Mouse (Mus musculus): ENCODE results near the gene Rbfox2.

Rbfox2 gene

GRCm38 (mm10) chr15:77152336-77153087, 154.3 kb downstream of the Rbfox2 start:
- no peak for DNase-seq (ENCODE audit: extremely low read depth, insufficient read length, low spot score)

- DNase-seq (ENCODE audit: extremely low read depth, insufficient read length, low spot score): no peak
Measured at GRCm38 (mm10) chr15:77151816-77152215, 155.0 kb downstream of the Rbfox2 start.

DNA sequence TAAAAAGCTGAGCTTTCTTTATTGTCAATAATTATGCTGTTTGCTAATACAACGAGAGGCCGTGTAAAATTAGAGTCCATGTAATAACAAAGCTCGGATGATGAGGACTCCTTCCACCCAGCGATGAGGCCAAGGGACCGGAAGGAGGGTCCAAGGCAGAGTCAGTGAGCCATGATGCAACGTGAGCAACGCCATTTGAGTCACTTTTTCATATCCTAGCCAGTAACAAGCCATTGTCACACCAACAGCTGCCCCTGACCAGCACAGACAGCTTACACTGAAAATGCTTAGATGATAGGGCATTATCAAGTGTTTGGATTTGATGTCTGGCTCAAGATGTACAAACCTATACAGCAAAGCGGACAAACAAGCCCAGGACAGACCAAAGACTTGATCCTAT, 155.6 kb downstream of the Rbfox2 start:
- peak; percentile 33 for DNase-seq (ENCODE audit: extremely low read depth, insufficient read length, low spot score)

DNA sequence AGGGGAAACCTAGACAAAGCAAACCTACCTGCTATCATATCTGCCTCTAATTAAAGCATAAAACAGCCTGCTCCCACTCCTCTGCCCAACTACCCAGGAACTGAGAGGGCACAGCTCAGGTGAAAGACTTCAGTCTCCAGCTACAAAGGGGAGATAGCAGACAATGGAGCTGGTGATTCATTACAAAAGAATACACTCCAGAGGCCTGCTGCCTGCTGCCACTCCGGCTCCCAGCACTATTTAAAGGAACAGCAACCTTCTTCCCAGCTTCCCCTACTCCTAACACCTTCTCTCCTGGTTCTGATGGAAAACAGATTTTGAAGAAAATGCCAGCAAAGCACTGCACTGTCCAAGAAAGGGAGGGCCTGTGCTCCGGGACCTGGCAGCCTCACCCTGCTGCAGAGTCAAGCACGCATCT, 156.4 kb downstream of the Rbfox2 start:
- peak; percentile 49 for DNase-seq (ENCODE audit: extremely low read depth, insufficient read length, low spot score)

DNA sequence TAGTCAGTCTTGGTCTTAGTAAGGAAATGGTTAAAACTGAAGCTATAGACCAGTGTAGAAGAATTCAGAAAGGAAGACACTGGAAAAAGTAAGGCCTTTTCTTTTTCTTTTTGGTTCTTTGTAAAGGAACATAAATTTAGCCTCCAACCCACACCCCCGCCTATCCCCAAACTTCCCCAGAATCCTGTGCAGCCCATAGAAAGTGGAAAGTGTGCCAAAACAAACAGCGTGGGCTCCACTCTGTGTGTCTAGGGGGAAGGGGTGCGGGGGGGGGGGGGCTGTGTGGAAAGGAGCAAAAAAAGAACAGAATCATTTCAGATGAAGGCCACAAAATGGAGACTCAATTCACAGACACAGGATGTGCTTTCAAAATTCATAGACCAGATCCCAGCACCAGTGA, 156.8 kb downstream of the Rbfox2 start:
- DNase-seq (ENCODE audit: extremely low read depth, insufficient read length, low spot score): no peak

GRCm38 (mm10) chr15:77149551-77149950, 157.3 kb downstream of the Rbfox2 start:
- no peak for DNase-seq (ENCODE audit: extremely low read depth, insufficient read length, low spot score)

- no peak for DNase-seq (ENCODE audit: extremely low read depth, insufficient read length, low spot score)
Measured at GRCm38 (mm10) chr15:77146942-77147341, 159.9 kb downstream of the Rbfox2 start.

- DNase-seq (ENCODE audit: extremely low read depth, insufficient read length, low spot score): no peak
Measured at GRCm38 (mm10) chr15:77144960-77145359, 161.8 kb downstream of the Rbfox2 start.

DNA sequence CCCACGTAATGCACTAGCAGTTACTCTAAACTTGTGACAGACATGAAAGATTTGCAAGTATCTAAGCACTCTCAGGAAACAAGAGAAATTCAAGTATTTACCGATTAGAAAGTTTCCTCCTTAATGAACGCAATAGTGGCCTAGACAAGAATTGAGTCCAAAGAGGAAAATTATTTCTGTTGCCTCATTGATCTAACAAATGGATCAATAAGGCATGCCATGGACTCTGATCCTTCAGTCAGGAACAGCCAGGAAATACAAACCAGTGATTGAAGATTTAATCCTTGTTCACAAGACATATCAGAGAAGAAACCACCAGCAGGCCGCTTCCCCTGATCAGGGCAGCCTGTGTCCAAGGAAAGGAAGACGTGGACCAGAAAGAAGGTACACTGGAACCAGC, 164.0 kb downstream of the Rbfox2 start:
- no peak for DNase-seq (ENCODE audit: extremely low read depth, insufficient read length, low spot score)

- DNase-seq (ENCODE audit: extremely low read depth, insufficient read length, low spot score): no peak
Measured at GRCm38 (mm10) chr15:77142352-77142751, 164.5 kb downstream of the Rbfox2 start.

- DNase-seq (ENCODE audit: extremely low read depth, insufficient read length, low spot score): no peak
Measured at GRCm38 (mm10) chr15:77141711-77142110, 165.1 kb downstream of the Rbfox2 start.

DNA sequence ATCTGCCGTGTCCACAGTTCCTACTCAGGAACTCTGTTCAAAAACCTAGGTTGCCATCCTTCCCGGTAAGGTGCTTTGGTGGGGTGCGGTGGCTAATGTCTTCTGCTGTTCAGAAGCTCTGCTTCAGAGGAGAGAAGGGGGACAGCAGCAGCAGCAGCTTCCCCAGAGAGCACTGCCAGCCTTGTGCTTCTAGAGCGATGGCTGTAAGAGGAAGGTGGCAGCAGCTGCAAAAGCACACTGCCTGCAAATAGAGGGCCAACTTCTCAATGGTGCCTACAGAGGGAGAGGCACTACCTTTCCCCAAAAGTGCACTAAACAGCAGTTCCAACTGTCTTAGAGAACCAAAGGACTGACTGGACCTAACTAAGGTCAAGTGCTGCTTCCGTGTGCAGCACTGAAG, 168.5 kb downstream of the Rbfox2 start:
- DNase-seq (ENCODE audit: extremely low read depth, insufficient read length, low spot score): no peak

GRCm38 (mm10) chr15:77134483-77134882, 172.3 kb downstream of the Rbfox2 start:
- no peak for DNase-seq (ENCODE audit: extremely low read depth, insufficient read length, low spot score)

DNA sequence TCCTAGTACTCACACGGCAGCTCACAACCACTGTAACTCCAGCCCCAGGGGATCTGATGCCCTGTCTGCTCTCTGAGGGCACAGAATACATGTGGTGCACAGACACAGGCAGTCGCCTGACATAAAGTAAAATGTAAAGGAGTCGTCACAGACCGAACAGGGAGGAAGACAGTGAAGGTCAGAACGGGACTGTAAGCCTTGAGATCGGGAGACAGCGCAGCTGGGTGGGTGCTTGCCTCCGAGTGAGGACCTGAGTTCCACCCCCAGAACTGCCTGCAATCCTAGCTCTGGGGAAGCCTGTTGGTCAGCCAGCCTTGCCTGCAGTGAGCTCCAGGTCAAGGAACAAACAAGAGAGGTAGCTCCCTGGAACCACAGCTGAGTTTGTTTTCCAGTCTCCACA, 177.7 kb downstream of the Rbfox2 start:
- no peak for DNase-seq (ENCODE audit: extremely low read depth, insufficient read length, low spot score)

DNA sequence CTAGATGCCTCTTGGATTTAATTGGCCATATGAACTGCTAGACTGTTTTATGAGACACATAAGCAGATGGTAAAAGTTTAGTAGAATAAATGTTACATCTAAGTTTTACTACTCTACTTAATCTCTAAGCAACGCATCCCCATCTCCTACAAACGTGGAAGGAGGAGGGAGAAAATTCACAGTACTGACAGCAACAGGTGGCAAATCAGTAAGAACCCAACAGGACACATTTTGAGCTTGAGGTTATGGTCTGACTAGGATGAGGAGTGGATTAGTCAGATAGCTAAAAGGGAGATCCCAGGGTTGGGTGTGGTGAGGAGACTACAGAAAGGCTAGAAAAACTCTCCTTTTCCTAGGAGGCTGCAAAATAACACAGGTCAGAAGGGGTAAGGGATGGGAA, 179.1 kb downstream of the Rbfox2 start:
- no peak for DNase-seq (ENCODE audit: extremely low read depth, insufficient read length, low spot score)

- DNase-seq (ENCODE audit: extremely low read depth, insufficient read length, low spot score): no peak
Measured at GRCm38 (mm10) chr15:77126674-77127073, 180.1 kb downstream of the Rbfox2 start.

DNA sequence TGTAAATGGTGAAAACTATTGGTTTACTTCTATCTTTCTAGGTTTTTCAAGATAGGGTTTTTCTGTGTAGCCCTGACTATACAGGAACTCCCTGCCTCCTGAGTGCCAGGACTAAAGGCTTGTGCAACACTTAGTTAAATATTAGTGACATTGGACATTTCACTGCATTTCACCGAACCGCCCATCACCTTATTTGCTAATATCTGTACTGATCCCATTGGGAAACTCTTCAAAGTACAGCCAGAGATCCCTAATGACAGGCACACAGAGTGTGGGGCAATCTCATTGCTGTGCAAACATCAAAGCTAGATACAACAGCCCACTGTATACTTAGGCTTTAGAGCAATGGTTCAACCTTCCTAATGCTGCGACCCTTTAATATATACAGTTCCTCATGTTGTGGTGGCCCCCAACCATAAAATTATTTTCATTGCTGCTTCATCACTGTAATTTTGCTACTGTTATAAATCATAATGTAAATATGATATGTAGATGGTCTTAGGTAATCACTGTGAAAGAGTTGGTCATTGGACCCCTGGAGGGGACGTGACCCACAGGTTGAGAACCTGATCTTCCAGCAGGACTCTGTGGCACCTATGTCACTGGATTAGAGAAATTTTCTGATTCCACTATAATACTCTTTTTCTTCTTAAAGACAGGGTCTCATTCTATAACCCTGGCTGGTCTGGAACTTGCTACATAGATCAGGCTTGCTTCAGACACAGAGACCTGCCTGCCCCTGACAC, 182.3 kb downstream of the Rbfox2 start:
- DNase-seq (ENCODE audit: extremely low read depth, insufficient read length, low spot score): no peak

DNA sequence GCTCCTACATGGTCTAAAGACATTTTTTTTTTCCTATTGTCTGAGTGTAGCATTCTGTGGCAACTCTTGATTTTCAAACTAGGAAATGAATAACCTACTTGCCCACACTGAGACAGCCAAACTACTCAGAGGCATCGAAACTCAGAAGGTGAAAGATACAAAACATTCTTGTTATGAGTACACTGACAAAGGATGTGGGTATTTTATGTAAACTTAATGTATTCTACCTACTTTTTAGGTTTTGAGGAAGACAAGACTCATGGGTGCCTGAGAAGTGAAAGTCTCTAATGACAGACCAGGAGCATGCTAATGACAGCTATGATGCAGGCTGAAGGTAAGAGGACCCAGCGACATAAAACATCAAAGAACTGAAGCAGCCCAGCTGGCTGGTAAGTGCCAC, 184.0 kb downstream of the Rbfox2 start:
- DNase-seq (ENCODE audit: extremely low read depth, insufficient read length, low spot score): no peak

- DNase-seq (ENCODE audit: extremely low read depth, insufficient read length, low spot score): no peak
Measured at GRCm38 (mm10) chr15:77122208-77122607, 184.6 kb downstream of the Rbfox2 start.

GRCm38 (mm10) chr15:77119666-77120065, 187.1 kb downstream of the Rbfox2 start:
- no peak for DNase-seq (ENCODE audit: extremely low read depth, insufficient read length, low spot score)

- DNase-seq (ENCODE audit: extremely low read depth, insufficient read length, low spot score): no peak
Measured at GRCm38 (mm10) chr15:77117209-77117608, 189.6 kb downstream of the Rbfox2 start.

- no peak for DNase-seq (ENCODE audit: extremely low read depth, insufficient read length, low spot score)
Measured at GRCm38 (mm10) chr15:77116139-77116722, 190.6 kb downstream of the Rbfox2 start.
